Mouse (Mus musculus): ENCODE data around the gene Cacna1c. TPM values are rescaled to one million over a fixed set of nuclear protein-coding genes. Genes with fewer than 3 reads are reported as not detected.

Cacna1c gene
- total RNA-seq, 1 experiment from 2014 or later = 0.05 TPM

DNA sequence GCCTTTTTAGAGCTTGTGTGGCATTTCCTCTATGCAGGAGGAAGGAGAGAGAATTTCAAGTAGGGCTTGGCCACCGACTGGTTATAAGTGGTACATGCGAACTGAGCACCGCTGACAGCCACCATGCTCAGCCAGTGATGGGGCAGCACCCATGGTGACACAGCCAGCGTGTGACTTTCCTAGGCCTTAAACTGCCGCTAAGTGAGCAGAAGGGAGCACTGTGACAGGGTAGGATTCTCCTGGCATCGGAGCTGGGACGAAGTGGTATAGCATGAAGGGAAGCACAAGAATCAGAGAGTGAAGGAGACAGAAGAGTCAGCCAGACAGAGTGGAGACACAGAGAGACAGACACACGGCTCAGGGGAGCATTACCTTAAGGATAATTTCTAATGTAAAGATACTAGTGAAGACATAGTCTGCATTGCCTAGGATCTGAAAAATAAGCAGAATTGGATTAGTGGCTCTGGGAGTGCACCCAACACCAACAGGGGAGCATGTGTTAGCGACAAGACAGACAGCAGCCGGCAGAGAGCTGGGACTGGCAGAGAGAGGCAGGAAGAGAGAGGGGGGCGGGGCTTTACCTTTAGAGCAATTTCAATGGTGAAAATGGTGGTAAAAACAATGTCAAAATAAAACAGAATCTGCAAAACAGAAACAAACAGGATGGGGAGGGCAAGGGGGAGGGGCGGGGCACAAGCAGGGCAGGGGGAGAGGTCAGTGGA is 522.1 kb downstream of the Cacna1c start:
- ATAC-seq (replicated peaks; ENCODE audit: low read depth, poor library complexity, severe bottlenecking) = no peak

DNA sequence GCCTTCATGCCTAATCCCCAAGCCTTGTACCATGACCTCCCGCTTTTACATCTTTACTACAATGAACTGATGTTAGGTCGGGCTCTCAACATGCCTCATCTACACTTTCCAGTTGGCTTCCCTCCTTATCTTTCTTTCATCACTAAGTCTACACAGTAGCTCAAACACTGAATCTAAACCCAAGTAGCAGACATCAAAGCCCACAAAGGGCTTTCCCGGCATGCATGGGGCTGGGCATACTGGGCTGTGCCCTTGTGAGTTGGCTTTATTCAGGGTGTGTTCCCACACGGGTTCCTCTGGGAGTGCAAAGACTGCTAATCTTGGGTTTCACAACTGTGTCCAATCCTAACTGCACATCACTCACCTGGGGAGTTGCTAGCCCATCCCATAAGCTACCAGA is 542.9 kb downstream of the Cacna1c start:
- ATAC-seq (replicated peaks; ENCODE audit: low read depth, poor library complexity, severe bottlenecking) = no peak

DNA sequence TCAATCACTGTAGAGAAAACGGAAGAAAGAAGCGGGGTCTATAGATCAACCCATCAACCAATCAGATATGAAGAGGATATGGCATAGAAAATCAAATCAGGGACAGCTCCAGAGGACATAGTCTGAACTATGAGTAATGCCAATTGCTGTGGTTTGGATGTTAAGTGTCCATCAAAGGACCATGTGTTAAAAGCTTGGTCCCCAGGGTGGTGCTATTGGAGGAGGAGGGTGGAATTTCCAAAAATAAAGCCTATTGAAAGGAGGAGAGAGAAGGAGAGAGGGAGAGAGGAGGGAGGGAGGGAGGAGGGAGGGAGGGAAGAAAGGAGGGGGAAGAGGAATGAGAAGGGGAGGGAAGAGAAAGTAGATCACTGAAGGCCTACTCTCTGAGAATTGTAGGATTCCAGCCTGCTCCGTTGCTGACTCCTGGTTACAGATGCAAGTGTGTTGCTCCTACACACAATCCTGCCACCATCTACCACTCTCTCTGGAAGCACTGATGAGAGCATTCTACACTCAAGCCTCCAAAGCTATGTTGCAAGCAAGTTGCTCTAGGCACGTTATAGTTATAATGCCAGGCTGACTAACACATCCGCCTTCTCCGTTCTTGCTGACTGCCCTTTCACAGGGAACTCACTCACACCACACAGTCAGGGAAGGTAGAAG is 547.0 kb downstream of the Cacna1c start:
- ATAC-seq (replicated peaks; ENCODE audit: low read depth, poor library complexity, severe bottlenecking) = no peak

DNA sequence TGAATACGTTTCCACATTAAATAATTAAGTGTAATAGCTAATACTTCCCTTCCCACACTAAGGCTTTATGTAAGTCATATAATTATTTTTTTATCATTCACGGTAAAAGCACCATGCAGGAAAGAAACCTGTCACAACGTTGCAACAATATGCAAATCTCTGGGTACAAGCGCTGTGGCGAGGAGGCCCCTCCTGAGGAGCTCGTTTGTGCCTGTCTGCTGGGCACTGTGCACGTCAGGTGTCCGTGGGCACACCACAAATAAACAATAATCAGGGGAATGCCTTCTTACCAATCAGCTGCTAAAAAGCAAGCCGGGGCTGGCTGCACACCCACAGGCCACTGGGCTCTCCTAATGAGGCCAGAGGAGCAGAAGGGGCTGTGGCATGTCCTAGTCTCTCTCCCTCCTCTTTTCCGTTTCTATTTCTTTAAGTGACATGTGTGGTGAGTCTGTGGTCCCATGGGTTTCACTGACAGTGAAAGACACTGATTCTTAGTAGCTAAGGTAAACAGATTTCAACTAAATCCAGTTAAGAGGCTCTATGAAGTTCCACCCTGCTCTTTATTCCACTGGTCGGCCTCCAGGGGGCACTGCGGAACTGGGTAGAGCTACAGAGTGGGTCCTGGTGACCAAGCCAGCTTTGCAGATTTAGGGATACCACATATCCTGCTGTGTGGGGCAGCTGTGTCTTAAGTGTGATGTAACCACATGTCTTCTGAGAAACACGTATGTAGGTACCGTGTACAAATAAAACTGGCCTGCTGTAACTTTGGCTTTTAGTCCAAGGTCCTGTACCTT is 549.8 kb downstream of the Cacna1c start:
- peak; percentile 93 for ATAC-seq (replicated peaks; ENCODE audit: low read depth, poor library complexity, severe bottlenecking)

DNA sequence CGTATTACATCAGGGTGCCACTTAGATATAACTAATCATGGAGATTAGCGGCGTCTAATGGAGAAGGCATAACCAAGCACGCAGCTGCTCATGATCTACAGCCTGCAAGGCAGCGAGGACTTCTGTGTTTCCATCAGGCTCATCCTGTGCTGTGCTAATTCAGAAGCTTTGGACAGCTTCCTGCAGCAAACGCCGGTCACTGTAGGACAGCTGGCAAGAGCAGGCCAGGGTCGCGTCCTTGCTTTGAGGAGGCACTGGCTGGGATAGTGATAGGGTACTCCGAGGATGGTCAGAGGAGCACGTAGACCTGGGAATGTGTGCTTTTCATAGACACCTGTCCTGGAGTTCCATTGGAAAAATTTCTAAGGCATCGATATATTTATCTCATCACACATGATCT is 551.4 kb downstream of the Cacna1c start:
- ATAC-seq (replicated peaks; ENCODE audit: low read depth, poor library complexity, severe bottlenecking) = no peak

DNA sequence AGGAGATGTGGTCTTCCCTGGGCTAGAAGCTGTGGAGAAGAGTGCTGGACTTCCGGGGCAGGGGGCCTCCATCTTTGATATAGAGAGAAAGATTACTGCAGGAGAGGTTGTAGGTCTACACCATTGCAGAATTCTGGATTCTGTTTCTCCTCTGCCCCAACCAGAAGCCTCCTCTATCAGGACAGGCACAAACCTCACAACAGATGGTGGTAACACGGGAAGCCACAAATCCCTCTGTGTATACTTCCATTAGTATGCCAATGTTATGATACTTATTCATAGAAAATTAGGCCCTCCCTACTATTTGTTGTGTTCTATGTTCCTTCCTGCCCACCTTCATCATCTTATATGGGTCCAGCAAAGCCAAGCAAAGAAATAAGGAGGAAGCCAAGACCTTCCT is 552.7 kb downstream of the Cacna1c start:
- no peak for ATAC-seq (replicated peaks; ENCODE audit: low read depth, poor library complexity, severe bottlenecking)

DNA sequence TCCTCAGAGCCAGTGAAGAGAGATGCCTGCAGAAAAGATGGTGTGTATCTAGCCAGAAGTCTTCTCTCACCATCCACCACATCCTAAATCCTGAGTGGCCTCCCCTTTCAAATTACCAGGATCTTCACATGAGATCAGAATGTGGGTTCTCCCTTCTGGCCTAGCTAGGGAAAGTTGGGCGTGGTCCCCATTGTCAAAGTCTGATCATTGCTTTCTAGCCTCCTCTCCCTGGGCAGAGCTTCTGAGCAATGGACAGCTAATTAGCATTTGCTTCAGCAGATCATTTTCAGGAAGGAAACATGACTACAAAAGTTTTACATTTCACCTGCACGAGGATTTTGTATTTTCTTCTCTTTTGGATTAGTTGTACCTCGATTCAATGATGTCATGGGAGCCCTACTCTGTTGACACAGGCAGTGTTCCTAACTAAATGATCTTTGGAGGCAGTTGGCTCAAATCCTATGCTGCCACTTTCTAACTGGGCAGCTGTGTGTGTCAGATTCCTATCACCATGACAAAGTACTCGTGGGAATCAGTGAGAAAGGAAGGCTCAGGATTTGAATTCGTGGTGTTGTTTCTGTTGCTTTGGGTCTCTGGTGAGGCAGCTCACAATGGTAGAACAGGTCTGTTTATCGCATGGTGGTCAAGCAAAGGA is 554.4 kb downstream of the Cacna1c start:
- no peak for ATAC-seq (replicated peaks; ENCODE audit: low read depth, poor library complexity, severe bottlenecking)

DNA sequence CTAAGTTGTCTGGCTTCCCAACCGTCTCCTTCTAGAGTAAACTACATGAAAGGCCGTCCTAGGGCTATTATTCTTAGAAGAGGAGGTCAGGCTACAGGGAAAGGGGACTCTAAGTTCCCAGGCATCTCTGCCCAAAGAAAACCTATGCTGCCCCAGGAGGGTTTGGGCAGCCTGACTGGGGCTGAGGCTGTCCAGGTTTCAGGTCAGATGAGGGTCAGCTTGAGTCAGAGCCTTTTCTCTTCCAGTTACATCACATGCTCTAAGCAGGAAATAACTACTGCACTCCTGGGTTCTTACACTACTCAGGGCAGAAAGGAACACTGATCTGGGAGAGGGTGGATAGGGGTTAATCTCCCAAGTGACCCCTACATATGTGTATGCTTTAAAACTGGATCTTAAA is 556.4 kb downstream of the Cacna1c start:
- ATAC-seq (replicated peaks; ENCODE audit: low read depth, poor library complexity, severe bottlenecking) = no peak

DNA sequence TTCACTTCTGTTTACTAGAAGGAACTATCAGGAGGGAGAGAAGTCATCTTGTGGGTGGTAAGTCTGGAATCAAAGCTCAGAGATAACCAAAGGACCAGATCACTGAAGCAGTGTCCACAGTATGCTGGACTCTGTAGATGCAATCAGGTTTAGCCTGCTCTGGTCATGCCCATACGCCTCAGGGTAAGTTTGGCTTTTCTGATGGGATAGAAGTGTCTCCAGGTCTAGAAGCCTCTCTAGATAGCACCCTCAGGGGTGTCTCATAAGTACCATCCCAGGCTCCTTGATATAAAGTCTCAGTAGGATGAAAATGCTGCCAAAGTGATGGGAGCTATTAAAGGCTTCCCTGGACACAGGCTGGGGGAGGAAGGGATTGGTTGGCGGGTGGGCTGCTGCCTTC is 557.3 kb downstream of the Cacna1c start:
- ATAC-seq (replicated peaks; ENCODE audit: low read depth, poor library complexity, severe bottlenecking) = no peak

DNA sequence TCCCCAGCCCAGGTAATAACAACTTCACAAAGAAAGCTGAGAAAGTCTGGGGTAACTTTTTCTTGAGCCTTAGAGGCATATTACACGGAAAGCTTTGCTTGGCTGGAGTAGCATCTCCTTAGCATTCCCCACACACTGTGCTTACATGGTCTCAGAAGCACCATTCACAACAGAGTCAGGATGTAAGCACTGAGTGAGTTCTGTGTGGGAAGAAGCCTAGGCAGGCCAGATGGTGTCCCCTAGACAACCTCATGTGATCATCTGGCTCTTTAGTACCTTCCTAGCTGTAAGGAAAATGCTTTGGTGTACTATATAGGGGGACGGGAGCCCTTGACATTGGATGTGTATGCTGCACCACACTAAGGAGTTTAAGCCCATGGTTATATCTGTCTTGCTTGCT is 563.7 kb downstream of the Cacna1c start:
- no peak for ATAC-seq (replicated peaks; ENCODE audit: low read depth, poor library complexity, severe bottlenecking)

DNA sequence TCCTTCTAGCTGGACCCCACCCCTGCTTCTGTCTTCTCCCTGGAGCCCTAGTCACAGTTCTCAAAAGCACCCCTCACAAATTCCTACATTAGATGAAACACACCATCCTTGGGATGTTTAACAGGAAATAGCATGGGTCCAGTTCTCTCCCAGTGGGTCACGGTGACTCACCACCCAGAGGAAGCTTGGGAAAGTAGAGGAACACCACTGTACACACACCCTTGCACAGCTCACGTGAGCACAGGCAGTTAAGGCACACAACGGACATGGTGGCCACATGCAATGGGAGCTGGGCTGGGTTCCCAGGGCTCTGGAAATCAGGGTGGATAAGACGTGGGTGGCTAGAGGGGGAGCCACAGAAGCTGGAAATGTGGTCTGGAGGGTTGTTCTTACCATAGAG is 566.2 kb downstream of the Cacna1c start:
- ATAC-seq (replicated peaks; ENCODE audit: low read depth, poor library complexity, severe bottlenecking) = no peak

DNA sequence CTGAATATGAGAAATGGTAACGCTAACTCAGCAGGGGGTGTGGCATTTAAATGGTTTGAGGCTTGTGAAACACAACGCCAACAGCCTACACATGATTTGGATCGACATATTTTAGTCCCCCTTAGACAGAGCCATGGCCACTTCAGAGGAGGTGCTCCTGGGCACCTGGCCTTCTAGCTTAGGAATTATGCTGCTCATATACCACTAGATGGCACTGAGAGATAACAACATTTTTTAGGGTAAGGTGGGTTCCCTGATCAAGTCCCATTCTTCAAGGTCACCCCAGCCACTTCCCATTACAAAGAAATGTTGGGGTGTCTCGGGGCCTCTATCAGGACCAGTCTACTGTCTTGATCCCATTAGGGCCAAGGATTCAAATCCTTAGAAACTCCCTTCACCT is 570.0 kb downstream of the Cacna1c start:
- ATAC-seq (replicated peaks; ENCODE audit: low read depth, poor library complexity, severe bottlenecking) = no peak

DNA sequence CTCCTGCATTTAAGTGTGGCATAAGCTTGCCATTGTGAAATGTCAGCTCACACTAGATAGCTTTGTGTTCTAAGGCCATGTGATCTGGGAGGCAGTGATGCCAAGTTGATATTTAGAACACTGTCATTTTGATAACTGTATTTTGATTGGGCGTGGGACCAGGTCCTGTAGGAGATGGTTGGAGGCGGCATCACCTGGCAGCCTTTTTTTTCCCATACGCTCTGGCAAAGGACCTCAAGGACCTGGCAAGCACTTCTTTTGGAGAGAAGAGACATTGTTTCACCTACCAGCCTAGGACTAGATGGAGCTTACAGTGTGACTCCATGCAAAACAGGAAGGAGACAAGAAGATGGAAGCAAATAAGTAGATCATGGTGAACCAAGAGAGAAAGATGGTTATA is 572.6 kb downstream of the Cacna1c start:
- no peak for ATAC-seq (replicated peaks; ENCODE audit: low read depth, poor library complexity, severe bottlenecking)

DNA sequence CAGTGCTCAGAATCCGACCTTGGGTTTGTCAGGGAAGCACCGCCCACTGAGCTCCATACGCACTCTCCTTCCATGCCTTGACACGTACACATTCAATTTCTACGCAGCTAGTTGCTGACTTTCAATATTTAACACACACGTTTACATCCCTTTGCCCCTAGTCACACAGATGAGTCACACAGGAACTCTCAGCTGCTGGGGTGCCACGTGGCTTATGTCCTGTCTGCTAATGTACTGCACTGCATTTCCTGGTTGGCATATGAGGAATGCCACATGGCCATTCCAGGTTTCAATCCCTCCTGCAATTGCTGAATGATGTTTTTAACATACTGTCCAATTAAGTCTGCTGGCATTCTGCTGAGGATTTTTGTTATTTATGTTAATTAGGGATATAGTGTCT is 574.4 kb downstream of the Cacna1c start:
- no peak for ATAC-seq (replicated peaks; ENCODE audit: low read depth, poor library complexity, severe bottlenecking)

DNA sequence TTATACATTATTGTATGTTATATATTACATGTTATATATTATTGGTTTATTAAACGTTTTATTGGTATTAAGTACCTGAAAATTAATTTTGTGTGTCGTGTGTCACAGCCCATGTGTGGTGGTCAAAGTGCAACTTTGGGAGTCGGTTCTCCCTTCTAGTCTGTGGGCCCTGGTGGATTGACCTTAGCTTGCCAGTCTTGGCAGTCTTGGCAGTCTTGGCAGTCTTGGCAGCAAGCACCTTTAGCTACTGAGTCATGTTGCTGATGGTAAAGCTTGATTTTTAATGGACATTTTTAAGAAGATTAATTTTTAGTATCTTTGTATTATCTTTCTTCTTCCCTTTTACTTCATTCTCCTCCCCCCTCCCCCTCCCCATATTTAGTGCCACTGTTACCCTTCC is 574.8 kb downstream of the Cacna1c start:
- ATAC-seq (replicated peaks; ENCODE audit: low read depth, poor library complexity, severe bottlenecking) = no peak

DNA sequence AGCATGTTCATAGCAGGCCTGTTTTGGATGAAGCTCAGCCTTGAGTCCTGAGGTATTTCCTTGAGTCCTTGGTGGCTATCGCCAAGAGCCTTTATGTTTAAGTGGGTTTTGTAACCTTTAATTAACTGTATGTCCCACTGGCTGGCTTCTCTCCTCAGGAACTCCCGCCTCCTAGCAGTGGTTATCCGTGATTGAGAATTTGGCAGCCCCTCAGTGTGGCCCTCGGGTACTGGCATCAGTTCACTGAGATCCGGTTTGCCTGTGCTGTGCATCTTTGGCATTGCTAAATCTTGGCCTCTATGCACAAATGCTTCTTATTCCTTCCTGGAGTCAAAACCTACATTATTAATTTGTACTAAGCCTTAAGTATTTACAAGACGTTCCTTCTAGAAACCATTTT is 587.3 kb downstream of the Cacna1c start:
- no peak for ATAC-seq (replicated peaks; ENCODE audit: low read depth, poor library complexity, severe bottlenecking)

DNA sequence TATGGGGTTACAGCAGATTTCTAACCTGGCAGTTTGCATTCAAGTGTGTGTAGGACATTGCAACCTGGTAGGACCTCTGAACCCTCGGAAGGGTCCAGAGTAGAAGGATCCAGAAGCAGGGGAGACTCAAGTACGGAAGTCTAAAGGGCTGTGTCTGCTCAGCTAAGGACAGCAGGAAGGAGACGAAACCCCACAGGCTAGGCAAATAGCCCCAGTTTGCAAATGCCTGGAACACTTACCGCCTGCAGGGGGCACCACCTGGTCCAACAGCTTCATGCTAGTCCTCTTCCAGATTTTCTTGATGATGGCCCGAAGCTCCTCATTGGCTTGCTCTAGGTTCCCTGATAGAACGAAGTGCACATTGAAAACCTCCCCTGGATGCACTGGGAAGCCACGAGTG is 590.2 kb downstream of the Cacna1c start:
- ATAC-seq (replicated peaks; ENCODE audit: low read depth, poor library complexity, severe bottlenecking) = no peak

DNA sequence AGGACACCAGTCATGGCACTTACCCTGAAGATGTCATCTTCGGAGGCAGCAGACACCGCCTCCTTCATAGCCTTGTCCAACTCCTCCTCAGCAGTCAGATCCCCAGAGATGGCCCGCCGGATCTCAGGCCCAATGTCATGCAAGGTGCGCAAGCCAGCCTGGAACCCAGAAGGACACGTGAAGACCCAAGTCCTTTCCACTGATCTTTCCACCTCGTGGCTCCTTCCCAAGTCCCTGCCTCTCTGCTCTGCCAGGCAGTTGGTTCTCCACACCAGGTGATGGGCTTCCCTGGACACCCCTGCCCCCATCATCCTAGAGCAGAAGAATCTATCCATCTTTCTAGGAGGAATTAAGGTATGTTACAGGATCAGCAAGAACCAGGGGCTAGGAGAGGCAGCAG is 592.4 kb downstream of the Cacna1c start:
- no peak for ATAC-seq (replicated peaks; ENCODE audit: low read depth, poor library complexity, severe bottlenecking)

DNA sequence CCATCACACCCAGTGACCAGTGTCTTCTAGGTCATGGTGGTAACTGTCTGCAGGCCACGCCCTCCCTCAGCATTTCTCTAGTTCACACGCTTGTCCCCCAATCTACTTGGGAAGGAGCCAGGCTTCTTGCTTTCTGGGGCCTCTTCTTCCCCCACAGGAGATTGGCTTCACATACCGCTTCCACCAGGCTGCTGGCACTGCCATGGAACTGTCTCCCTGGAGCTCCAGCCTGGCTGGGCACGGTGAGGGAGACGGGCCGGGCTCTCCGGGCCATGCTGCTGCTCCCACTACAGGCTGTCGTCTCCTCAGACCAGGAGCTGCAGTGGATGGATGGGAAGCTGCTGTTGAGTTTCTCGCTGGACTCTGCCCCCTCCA is 600.5 kb downstream of the Cacna1c start:
- ATAC-seq (replicated peaks; ENCODE audit: low read depth, poor library complexity, severe bottlenecking) = no peak

DNA sequence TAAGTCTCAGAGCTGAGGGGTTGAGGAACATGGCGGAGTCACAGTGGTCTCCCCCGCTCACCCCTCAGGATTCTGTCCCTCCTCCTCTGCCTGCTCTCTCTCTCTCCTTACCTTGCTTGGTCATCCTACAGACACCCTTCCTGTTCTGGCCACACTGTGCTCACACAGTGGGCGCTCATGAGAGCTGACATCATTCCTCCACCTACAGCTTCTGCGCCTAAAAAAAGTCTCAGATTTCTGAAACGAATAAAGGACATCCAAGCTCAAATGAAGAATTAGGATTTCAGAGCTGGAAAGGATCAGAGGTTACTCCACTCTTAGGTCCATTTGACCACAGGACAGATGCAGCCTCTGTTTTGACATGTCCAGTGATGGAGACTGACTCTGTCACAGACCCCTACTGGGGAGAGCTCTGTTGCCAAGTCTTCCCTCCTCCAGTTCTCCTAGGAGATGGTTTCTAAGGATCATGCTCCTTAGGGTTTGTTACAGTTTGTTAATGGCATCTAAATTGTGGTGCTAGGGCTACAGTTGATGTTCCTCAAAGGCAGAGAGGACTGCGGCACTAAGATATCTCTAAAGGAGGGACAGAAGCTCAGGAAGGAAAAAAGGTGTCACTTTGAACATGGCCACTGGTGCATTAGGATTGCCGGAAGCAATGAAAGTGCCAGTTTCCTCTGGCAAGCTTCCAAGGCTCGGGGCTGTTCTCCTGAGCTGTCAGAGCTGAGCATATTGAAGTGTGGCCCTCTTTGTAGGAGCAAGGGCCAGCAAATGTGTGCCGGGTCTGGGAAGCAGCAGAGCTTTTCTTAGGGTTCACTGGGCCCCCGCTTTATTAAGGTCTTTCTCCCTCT is 601.2 kb downstream of the Cacna1c start:
- no peak for ATAC-seq (replicated peaks; ENCODE audit: low read depth, poor library complexity, severe bottlenecking)
